Mouse (Mus musculus): ENCODE measurements around the gene Dtd2. TPM values are rescaled to one million over a fixed set of nuclear protein-coding genes. Genes with fewer than 3 reads are reported as not detected.

Dtd2 gene
- polyA plus RNA-seq, 1 experiment from 2014 or later, result 25.1 TPM

DNA sequence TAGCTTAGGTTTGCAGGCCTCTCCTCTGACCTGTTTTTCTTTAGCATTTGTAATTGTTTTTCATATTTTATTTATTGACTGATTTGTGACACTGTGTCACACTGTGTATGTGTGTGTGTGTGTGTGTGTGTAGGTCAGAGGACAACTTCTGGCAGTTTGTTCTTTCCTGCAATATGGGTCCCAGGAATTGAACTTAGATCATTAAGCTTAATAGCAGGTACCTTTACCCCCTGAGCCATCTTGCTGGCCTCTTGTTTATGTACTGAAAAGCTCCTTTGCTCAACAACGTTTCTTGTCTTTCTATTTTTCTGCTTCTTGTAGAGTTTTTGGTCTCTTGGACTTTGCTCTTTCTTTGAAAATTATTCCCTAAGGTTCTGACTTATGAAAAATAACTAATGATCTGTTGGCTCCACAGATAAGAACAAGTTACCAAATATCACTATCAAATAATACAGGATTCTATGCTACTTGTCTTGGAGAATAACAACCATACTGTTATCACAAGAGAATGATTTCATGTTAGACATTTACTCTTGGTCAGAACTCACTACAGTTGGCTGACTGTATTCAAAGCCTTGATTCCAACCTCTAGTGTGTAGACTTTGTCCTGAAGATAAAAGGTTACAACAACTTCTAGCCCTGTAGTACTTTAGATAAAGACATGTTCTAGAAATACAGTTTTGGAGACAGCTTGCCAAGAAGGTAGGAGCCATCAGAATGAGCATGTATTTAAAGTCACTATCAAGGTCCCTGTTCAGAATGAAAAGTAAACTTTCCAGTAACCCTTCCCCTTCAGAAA, 10.4 kb downstream of the Dtd2 start:
- Histone ChIP-seq H3K4me3 (ENCODE audit: low read depth, low read length) (no peak overlapping the region), H3K4me1 (replicated peaks; ENCODE audit: control insufficient read depth, insufficient read depth, low read length) (no peaks in the 10 kb centered on the region), H3K36me3 (ENCODE audit: control insufficient read depth, insufficient read depth, low read length) (0 out of 2 replicates have a peak, but pooled peaks cover 5% of the 10 kb centered on the region), H3K4me2 (replicated peaks; ENCODE audit: low read depth, low read length) (no peak overlapping the region), H3K9me3 (ENCODE audit: control insufficient read depth, low read length) (no peaks in the 10 kb centered on the region), H3K9ac (ENCODE audit: low read depth, low read length) (no peak overlapping the region), H3K27me3 (ENCODE audit: control insufficient read depth, insufficient read depth, low read length) (no peaks in the 10 kb centered on the region), H3K27ac (ENCODE audit: low read depth, low read length) (no peak overlapping the region)
- WGBS, result 86% methylated on average over 1 of the region's 1 CpGs
- ATAC-seq (ENCODE audit: low FRiP score) (no peak), DNase-seq (ENCODE audit: low spot score) (no peak)

DNA sequence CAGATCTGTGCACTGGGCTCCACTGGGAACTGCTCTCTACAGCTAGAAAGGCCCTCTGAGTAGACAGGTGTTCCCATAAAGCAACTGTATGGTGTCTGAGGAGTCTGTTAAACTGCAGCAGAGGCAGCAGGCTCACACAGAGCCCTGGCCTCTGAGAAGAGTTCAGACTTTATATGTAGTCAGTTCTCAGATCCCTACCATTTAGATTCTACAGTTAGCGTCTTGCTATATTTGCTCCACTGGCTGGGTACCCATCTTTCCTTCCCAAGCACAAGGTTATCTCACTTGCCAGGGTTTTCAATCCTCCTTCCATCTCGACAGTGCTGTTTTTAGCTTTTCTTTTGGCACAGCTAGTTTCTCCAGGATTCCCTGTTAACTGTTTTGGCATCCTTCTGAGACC, 15.7 kb downstream of the Dtd2 start:
- ATAC-seq (ENCODE audit: low FRiP score) (no peak), DNase-seq (ENCODE audit: low spot score) (no peak)
- Histone ChIP-seq H3K27ac (ENCODE audit: low read depth, low read length) (no peak overlapping the region), H3K4me3 (ENCODE audit: low read depth, low read length) (no peak overlapping the region), H3K9ac (ENCODE audit: low read depth, low read length) (no peak overlapping the region), H3K9me3 (ENCODE audit: control insufficient read depth, low read length) (no peaks in the 10 kb centered on the region), H3K27me3 (ENCODE audit: control insufficient read depth, insufficient read depth, low read length) (no peaks in the 10 kb centered on the region), H3K36me3 (ENCODE audit: control insufficient read depth, insufficient read depth, low read length) (0 out of 2 replicates have a peak, but pooled peaks cover 3% of the 10 kb centered on the region), H3K4me2 (replicated peaks; ENCODE audit: low read depth, low read length) (no peak overlapping the region), H3K4me1 (replicated peaks; ENCODE audit: control insufficient read depth, insufficient read depth, low read length) (no peaks in the 10 kb centered on the region)
- WGBS, result 87% methylated on average over 2 of the region's 2 CpGs

DNA sequence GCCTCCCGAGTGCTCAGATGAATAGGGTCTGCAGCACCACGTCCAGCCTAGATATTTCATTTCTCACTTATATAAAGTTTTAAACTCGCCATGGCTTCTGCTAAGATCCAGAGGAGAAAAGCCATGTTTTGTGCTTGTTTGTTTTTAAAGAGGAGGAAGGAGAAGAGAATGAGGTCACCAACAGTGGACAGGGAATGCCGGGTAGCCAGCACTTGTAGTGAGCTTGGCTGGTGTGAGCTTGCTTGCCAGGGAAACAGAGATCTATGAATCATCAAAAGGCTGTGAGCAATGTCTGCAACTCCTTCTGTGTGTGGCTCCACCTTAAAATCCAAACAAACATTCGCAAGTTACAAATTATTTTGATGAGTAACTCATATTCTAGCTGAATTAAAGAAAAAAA, 17.8 kb downstream of the Dtd2 start:
- Histone ChIP-seq H3K27ac (ENCODE audit: low read depth, low read length) (no peak overlapping the region), H3K9ac (ENCODE audit: low read depth, low read length) (no peak overlapping the region), H3K4me1 (replicated peaks; ENCODE audit: control insufficient read depth, insufficient read depth, low read length) (no peaks in the 10 kb centered on the region), H3K27me3 (ENCODE audit: control insufficient read depth, insufficient read depth, low read length) (no peaks in the 10 kb centered on the region), H3K9me3 (ENCODE audit: control insufficient read depth, low read length) (no peaks in the 10 kb centered on the region), H3K36me3 (ENCODE audit: control insufficient read depth, insufficient read depth, low read length) (no peaks in the 10 kb centered on the region), H3K4me3 (ENCODE audit: low read depth, low read length) (no peak overlapping the region), H3K4me2 (replicated peaks; ENCODE audit: low read depth, low read length) (no peak overlapping the region)
- ATAC-seq (ENCODE audit: low FRiP score) (no peak), DNase-seq (ENCODE audit: low spot score) (no peak)
- 82% methylated on average over 5 of the region's 5 CpGs for WGBS

DNA sequence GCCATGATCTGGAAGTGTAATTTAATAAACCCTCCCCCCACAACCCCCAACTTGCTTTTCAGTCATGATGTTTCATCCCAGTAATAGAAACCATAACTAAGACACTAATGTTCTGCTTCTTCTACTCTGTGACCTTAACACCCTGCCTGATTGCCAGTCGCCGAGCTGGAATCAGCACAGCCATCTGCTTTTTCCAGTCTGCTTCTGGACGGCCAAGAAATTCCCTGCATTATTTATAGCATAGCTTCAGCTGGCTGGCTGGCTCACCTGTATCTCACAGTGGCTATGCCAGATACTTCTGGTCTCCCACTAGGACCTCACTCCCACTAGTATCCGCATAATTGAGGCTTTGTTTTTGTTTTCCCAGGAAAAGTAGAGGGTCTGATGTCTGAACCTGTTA, 20.5 kb downstream of the Dtd2 start:
- DNase-seq (ENCODE audit: low spot score), result no peak
- Histone ChIP-seq H3K4me2 (replicated peaks; ENCODE audit: low read depth, low read length) (no peak overlapping the region), H3K27ac (ENCODE audit: low read depth, low read length) (no peak overlapping the region), H3K9me3 (ENCODE audit: control insufficient read depth, low read length) (no peaks in the 10 kb centered on the region), H3K9ac (ENCODE audit: low read depth, low read length) (no peak overlapping the region), H3K36me3 (ENCODE audit: control insufficient read depth, insufficient read depth, low read length) (no peaks in the 10 kb centered on the region), H3K27me3 (ENCODE audit: control insufficient read depth, insufficient read depth, low read length) (no peaks in the 10 kb centered on the region), H3K4me3 (ENCODE audit: low read depth, low read length) (no peak overlapping the region), H3K4me1 (replicated peaks; ENCODE audit: control insufficient read depth, insufficient read depth, low read length) (no peaks in the 10 kb centered on the region)
- ATAC-seq (ENCODE audit: low FRiP score), result no peak
- 80% methylated on average over 4 of the region's 4 CpGs for WGBS

DNA sequence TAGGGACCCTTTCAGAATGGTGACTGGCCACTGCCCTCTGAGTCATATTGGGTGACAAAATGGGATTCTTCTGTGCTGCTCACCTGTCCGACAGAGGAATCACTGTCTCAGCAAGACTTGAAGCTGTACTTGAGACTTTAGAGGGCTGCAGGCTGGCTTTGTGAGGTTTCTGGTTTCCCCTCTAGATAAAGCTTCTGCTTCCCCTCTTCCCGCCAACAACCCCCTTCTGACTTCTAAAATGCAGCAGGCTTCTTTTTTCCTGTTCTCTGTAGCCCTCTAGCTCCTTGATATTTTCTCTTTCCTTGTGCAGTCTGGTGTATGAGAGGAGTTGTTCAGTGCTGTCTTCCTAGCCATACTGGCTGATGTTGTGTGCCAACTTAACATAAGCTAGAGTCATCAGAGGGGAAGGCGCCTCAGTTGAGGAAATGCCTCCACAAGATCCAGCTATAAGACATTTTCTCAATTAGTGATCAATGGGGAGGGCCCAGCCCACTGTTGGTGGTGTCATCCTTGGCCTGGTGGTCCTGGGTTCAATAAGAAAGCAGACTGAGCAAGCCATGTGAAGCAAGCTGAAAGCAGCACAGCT, 21.0 kb downstream of the Dtd2 start:
- ATAC-seq (ENCODE audit: low FRiP score) (no peak), DNase-seq (ENCODE audit: low spot score) (no peak)
- H3K9ac ChIP-seq (ENCODE audit: low read depth, low read length), result no peak overlapping the region
- no peaks in the 10 kb centered on the region for H3K4me1 ChIP-seq (replicated peaks; ENCODE audit: control insufficient read depth, insufficient read depth, low read length)
- no peaks in the 10 kb centered on the region for H3K9me3 ChIP-seq (ENCODE audit: control insufficient read depth, low read length)
- H3K4me3 ChIP-seq (ENCODE audit: low read depth, low read length), result no peak overlapping the region
- no peak overlapping the region for H3K27ac ChIP-seq (ENCODE audit: low read depth, low read length)
- 92% methylated on average over 3 of the region's 3 CpGs for WGBS
- no peaks in the 10 kb centered on the region for H3K27me3 ChIP-seq (ENCODE audit: control insufficient read depth, insufficient read depth, low read length)
- no peak overlapping the region for H3K4me2 ChIP-seq (replicated peaks; ENCODE audit: low read depth, low read length)
- H3K36me3 ChIP-seq (ENCODE audit: control insufficient read depth, insufficient read depth, low read length), result no peaks in the 10 kb centered on the region

DNA sequence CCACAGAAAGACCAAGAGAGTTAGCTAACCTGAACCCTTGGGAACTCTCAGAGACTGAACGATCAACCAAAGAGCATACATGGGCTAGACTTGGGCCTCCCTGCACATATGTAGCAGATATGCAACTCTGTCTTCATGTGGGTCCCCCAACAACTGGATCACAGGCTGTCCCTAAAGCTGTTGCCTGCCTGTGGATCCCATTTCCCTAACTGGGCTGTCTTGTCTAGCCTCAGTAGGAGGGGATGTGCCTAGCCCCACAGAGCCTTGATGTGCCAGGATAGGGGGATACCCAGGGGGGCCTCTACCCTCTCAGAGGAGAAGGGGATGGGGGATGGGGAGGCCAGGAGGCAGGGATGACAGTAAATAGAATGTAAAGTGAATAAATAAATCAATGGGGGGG, 22.7 kb downstream of the Dtd2 start:
- H3K4me1 ChIP-seq (replicated peaks; ENCODE audit: control insufficient read depth, insufficient read depth, low read length), result no peaks in the 10 kb centered on the region
- no peak overlapping the region for H3K4me3 ChIP-seq (ENCODE audit: low read depth, low read length)
- no peak for ATAC-seq (ENCODE audit: low FRiP score)
- H3K36me3 ChIP-seq (ENCODE audit: control insufficient read depth, insufficient read depth, low read length), result no peaks in the 10 kb centered on the region
- no peaks in the 10 kb centered on the region for H3K9me3 ChIP-seq (ENCODE audit: control insufficient read depth, low read length)
- no peak overlapping the region for H3K4me2 ChIP-seq (replicated peaks; ENCODE audit: low read depth, low read length)
- no peaks in the 10 kb centered on the region for H3K27me3 ChIP-seq (ENCODE audit: control insufficient read depth, insufficient read depth, low read length)
- no peak overlapping the region for H3K27ac ChIP-seq (ENCODE audit: low read depth, low read length)
- WGBS, result 90% methylated on average over 1 of the region's 1 CpGs
- DNase-seq (ENCODE audit: low spot score), result no peak
- H3K9ac ChIP-seq (ENCODE audit: low read depth, low read length), result no peak overlapping the region

DNA sequence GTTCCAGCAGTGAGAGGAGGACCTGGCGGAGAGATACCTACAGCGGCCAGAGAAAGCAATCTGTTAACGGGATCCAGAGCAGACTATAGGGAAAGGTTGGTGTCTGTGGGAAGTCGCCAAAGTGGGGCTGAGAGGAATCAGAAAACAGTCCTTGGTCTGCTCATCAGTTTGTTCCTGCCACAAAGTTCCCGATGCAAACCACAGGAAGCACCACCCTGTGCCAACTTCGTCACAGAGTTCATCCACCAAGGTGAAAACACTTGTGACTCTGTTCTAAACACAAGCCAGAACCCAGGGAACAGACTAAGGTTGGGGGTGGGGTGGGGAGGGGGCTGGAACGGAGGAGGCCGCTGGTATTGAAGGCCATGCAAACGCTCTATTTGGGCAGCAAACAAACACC, 29.8 kb downstream of the Dtd2 start:
- DNase-seq (ENCODE audit: low spot score) (no peak), ATAC-seq (ENCODE audit: low FRiP score) (no peak)
- Histone ChIP-seq H3K9me3 (ENCODE audit: control insufficient read depth, low read length) (no peaks in the 10 kb centered on the region), H3K9ac (ENCODE audit: low read depth, low read length) (no peak overlapping the region), H3K4me3 (ENCODE audit: low read depth, low read length) (no peak overlapping the region), H3K27me3 (ENCODE audit: control insufficient read depth, insufficient read depth, low read length) (no peaks in the 10 kb centered on the region), H3K27ac (ENCODE audit: low read depth, low read length) (no peak overlapping the region), H3K4me2 (replicated peaks; ENCODE audit: low read depth, low read length) (no peak overlapping the region), H3K4me1 (replicated peaks; ENCODE audit: control insufficient read depth, insufficient read depth, low read length) (no peaks in the 10 kb centered on the region), H3K36me3 (ENCODE audit: control insufficient read depth, insufficient read depth, low read length) (no peaks in the 10 kb centered on the region)
- WGBS, result 77% methylated on average over 9 of the region's 9 CpGs

DNA sequence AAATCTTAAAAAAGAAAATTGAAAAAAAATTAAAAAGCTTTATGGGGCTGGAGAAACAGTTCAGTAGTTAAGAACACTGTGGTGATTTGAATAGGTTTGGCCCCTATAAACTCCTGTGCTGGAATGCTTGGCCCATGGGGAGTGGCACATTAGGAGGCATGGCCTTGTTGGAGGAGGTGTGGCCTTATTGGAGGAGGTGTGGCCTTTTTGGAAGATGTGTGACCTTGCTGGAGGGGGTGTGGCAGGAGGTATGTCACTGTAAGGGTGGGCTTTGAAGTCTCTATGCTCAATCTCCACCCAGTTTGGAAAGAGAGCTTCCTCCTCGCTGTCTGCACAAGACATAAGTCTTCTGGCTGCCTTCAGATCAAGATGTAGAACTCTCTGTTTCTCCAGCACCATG, 31.9 kb downstream of the Dtd2 start:
- 96% methylated on average over 1 of the region's 1 CpGs for WGBS
- Histone ChIP-seq H3K9me3 (ENCODE audit: control insufficient read depth, low read length) (no peaks in the 10 kb centered on the region), H3K4me1 (replicated peaks; ENCODE audit: control insufficient read depth, insufficient read depth, low read length) (no peaks in the 10 kb centered on the region), H3K27ac (ENCODE audit: low read depth, low read length) (no peak overlapping the region), H3K4me3 (ENCODE audit: low read depth, low read length) (no peak overlapping the region), H3K27me3 (ENCODE audit: control insufficient read depth, insufficient read depth, low read length) (no peaks in the 10 kb centered on the region), H3K4me2 (replicated peaks; ENCODE audit: low read depth, low read length) (no peak overlapping the region), H3K9ac (ENCODE audit: low read depth, low read length) (no peak overlapping the region), H3K36me3 (ENCODE audit: control insufficient read depth, insufficient read depth, low read length) (no peaks in the 10 kb centered on the region)
- ATAC-seq (ENCODE audit: low FRiP score), result no peak
- no peak for DNase-seq (ENCODE audit: low spot score)
